Mouse (Mus musculus) hindbrain, embryonic 11.5 days (tissue): ENCODE measurements around the gene Tecta. TPM values are rescaled to one million over a fixed set of nuclear protein-coding genes. Genes with fewer than 3 reads are reported as not detected.
A peak's percentile ranks its signal among the peaks of the same experiment; 100 is the strongest.

ENCODE experiments used
- ATAC-seq: fragments of 200-750 bp; cut with Nextera tagmentation; 2 replicates; pipeline ENCODE4 v1.8.0; 2017; ENCODE audit warnings: mild to moderate bottlenecking, moderate TSS enrichment, moderate library complexity; ENCODE audit not compliant: low FRiP score
- DNase-seq: peaks from one replicate; pipeline ENCODE4 v3.0.0-alpha.2; 2015; ENCODE audit warnings: low spot score
- H3K27ac ChIP-seq: fragments of 300-500 bp; sonication (generic); 2 replicates; pipeline ENCODE4 v1.5.1; 2014; ENCODE audit warnings: mild to moderate bottlenecking, low read depth, low read length
- H3K27me3 ChIP-seq: fragments of 300-500 bp; sonication (generic); 2 replicates; pipeline ENCODE4 v1.6.1; 2014; ENCODE audit warnings: mild to moderate bottlenecking, low read length, moderate library complexity, mixed read lengths; ENCODE audit not compliant: control insufficient read depth, insufficient read depth
- H3K36me3 ChIP-seq: fragments of 300-500 bp; sonication (generic); 2 replicates; pipeline ENCODE4 v1.6.1; 2014; ENCODE audit warnings: mild to moderate bottlenecking, low read length, moderate library complexity, mixed read lengths; ENCODE audit not compliant: control insufficient read depth, insufficient read depth
- H3K4me1 ChIP-seq: fragments of 300-500 bp; sonication (generic); replicated peaks from 2 replicates; pipeline ENCODE4 v1.6.1; 2014; ENCODE audit warnings: low read length, mixed read lengths; ENCODE audit not compliant: control insufficient read depth, insufficient read depth
- H3K4me2 ChIP-seq: fragments of 300-500 bp; sonication (generic); replicated peaks from 2 replicates; pipeline ENCODE4 v1.6.1; 2014; ENCODE audit warnings: mild to moderate bottlenecking, low read depth, low read length
- H3K4me3 ChIP-seq: fragments of 300-500 bp; sonication (generic); 2 replicates; pipeline ENCODE4 v1.5.1; 2014; ENCODE audit warnings: low read depth, low read length
- H3K9ac ChIP-seq: fragments of 300-500 bp; sonication (generic); 2 replicates; pipeline ENCODE4 v1.6.1; 2014; ENCODE audit warnings: low read depth, low read length
- H3K9me3 ChIP-seq: fragments of 300-500 bp; sonication (generic); 2 replicates; pipeline ENCODE4 v1.6.1; 2016; ENCODE audit warnings: low read length; ENCODE audit not compliant: control insufficient read depth
- WGBS: fragments of 180-500 bp; shearing (Covaris S2); extraction: QIAGEN DNeasy Blood & Tissue Kit; methylation state at CpG from one replicate; pipeline ENCODE4 v1.1.7; 2014; 5-methylcytosine and 5-hydroxymethylcytosine counted together
- polyA plus RNA-seq: library from polyadenylated mRNA; unstranded; fragments of >200 nt; fragmentation: Nextera tagmentation; extraction: Ambion mirVana; gene quantifications from 2 replicates; pipeline ENCODE4 v1.2.1, GENCODE M21; 2014

Tecta gene
- polyA plus RNA-seq, 1 experiment from 2014 or later: 0.71 TPM

- no peak overlapping the region for H3K4me3 ChIP-seq
- H3K27ac ChIP-seq: no peak overlapping the region
- no peaks in the 10 kb centered on the region for H3K36me3 ChIP-seq
- peak; percentile 13 for DNase-seq
- no peaks in the 10 kb centered on the region for H3K9me3 ChIP-seq
- H3K27me3 ChIP-seq: no peaks in the 10 kb centered on the region
- 56% methylated on average over 6 of the region's 6 CpGs for WGBS
- no peak for ATAC-seq
- no peaks in the 10 kb centered on the region for H3K4me1 ChIP-seq
- H3K4me2 ChIP-seq: no peak overlapping the region
- H3K9ac ChIP-seq: no peak overlapping the region
These were observed 1.8 kb upstream of the Tecta start for GRCm38 (mm10) chr9:42401486-42401885.

- Histone ChIP-seq H3K9me3 (no peaks in the 10 kb centered on the region), H3K27ac (no peak overlapping the region), H3K9ac (no peak overlapping the region), H3K4me2 (no peak overlapping the region), H3K36me3 (no peaks in the 10 kb centered on the region), H3K4me1 (no peaks in the 10 kb centered on the region), H3K27me3 (no peaks in the 10 kb centered on the region), H3K4me3 (no peak overlapping the region)
- ATAC-seq (no peak), DNase-seq (no peak)
- WGBS: 83% methylated on average over 2 of the region's 2 CpGs
These were observed 3.6 kb downstream of the Tecta start for GRCm38 (mm10) chr9:42396141-42396540.

GRCm38 (mm10) chr9:42394903-42395302 lies 4.8 kb downstream of the Tecta start:
- no peaks in the 10 kb centered on the region for H3K36me3 ChIP-seq
- no peaks in the 10 kb centered on the region for H3K27me3 ChIP-seq
- H3K4me1 ChIP-seq: no peaks in the 10 kb centered on the region
- no peaks in the 10 kb centered on the region for H3K9me3 ChIP-seq
- 87% methylated on average over 6 of the region's 6 CpGs for WGBS
- ATAC-seq (no peak), DNase-seq (no peak)
- H3K4me2 ChIP-seq: no peak overlapping the region
- no peak overlapping the region for H3K4me3 ChIP-seq
- H3K9ac ChIP-seq: no peak overlapping the region
- H3K27ac ChIP-seq: no peak overlapping the region

GRCm38 (mm10) chr9:42394321-42394720 lies 5.4 kb downstream of the Tecta start:
- no peak overlapping the region for H3K9ac ChIP-seq
- H3K4me1 ChIP-seq: no peaks in the 10 kb centered on the region
- H3K4me3 ChIP-seq: no peak overlapping the region
- no peaks in the 10 kb centered on the region for H3K36me3 ChIP-seq
- no peak for ATAC-seq
- H3K4me2 ChIP-seq: no peak overlapping the region
- no peaks in the 10 kb centered on the region for H3K27me3 ChIP-seq
- 82% methylated on average over 8 of the region's 8 CpGs for WGBS
- no peaks in the 10 kb centered on the region for H3K9me3 ChIP-seq
- H3K27ac ChIP-seq: no peak overlapping the region
- no peak for DNase-seq

- no peak overlapping the region for H3K4me2 ChIP-seq
- no peak overlapping the region for H3K4me3 ChIP-seq
- H3K27me3 ChIP-seq: no peaks in the 10 kb centered on the region
- H3K4me1 ChIP-seq: no peaks in the 10 kb centered on the region
- H3K27ac ChIP-seq: no peak overlapping the region
- H3K36me3 ChIP-seq: no peaks in the 10 kb centered on the region
- no peak for DNase-seq
- 73% methylated on average over 6 of the region's 6 CpGs for WGBS
- no peaks in the 10 kb centered on the region for H3K9me3 ChIP-seq
- no peak overlapping the region for H3K9ac ChIP-seq
- no peak for ATAC-seq
These were observed 6.8 kb downstream of the Tecta start for GRCm38 (mm10) chr9:42392927-42393326.

- Histone ChIP-seq H3K27ac (no peak overlapping the region), H3K27me3 (no peaks in the 10 kb centered on the region), H3K4me3 (no peak overlapping the region), H3K9ac (no peak overlapping the region), H3K4me2 (no peak overlapping the region), H3K4me1 (no peaks in the 10 kb centered on the region), H3K9me3 (no peaks in the 10 kb centered on the region), H3K36me3 (no peaks in the 10 kb centered on the region)
- WGBS: 47% methylated on average over 4 of the region's 4 CpGs
- no peak for ATAC-seq
- DNase-seq: no peak
These were observed 11.2 kb downstream of the Tecta start for GRCm38 (mm10) chr9:42388490-42388889.

- H3K36me3 ChIP-seq: no peaks in the 10 kb centered on the region
- DNase-seq (no peak), ATAC-seq (no peak)
- no peak overlapping the region for H3K4me3 ChIP-seq
- 76% methylated on average over 8 of the region's 8 CpGs for WGBS
- no peak overlapping the region for H3K27ac ChIP-seq
- H3K4me1 ChIP-seq: no peaks in the 10 kb centered on the region
- no peaks in the 10 kb centered on the region for H3K9me3 ChIP-seq
- H3K27me3 ChIP-seq: no peaks in the 10 kb centered on the region; the same call in 1 of the 2 replicates
- H3K9ac ChIP-seq: no peak overlapping the region
- no peak overlapping the region for H3K4me2 ChIP-seq
These were observed 12.7 kb downstream of the Tecta start for GRCm38 (mm10) chr9:42387038-42387437.

GRCm38 (mm10) chr9:42385656-42386055 lies 14.1 kb downstream of the Tecta start:
- H3K9ac ChIP-seq: no peak overlapping the region
- no peak overlapping the region for H3K27ac ChIP-seq
- H3K4me1 ChIP-seq: no peaks in the 10 kb centered on the region
- DNase-seq: no peak
- no peaks in the 10 kb centered on the region for H3K9me3 ChIP-seq
- H3K27me3 ChIP-seq: no peaks in the 10 kb centered on the region; the same call in 1 of the 2 replicates
- no peak for ATAC-seq
- no peaks in the 10 kb centered on the region for H3K36me3 ChIP-seq
- H3K4me2 ChIP-seq: no peak overlapping the region
- WGBS: 82% methylated on average over 13 of the region's 13 CpGs
- H3K4me3 ChIP-seq: no peak overlapping the region

- H3K4me3 ChIP-seq: no peak overlapping the region
- no peak overlapping the region for H3K27ac ChIP-seq
- ATAC-seq: no peak
- no peaks in the 10 kb centered on the region for H3K4me1 ChIP-seq
- H3K9ac ChIP-seq: no peak overlapping the region
- no peak overlapping the region for H3K4me2 ChIP-seq
- H3K27me3 ChIP-seq: no peaks in the 10 kb centered on the region; the same call in 1 of the 2 replicates
- no peaks in the 10 kb centered on the region for H3K36me3 ChIP-seq
- 85% methylated on average over 8 of the region's 8 CpGs for WGBS
- no peaks in the 10 kb centered on the region for H3K9me3 ChIP-seq
- DNase-seq: no peak
These were observed 16.9 kb downstream of the Tecta start for GRCm38 (mm10) chr9:42382628-42383347.
